Mouse (Mus musculus): ENCODE data around the gene Agap1.

DNA sequence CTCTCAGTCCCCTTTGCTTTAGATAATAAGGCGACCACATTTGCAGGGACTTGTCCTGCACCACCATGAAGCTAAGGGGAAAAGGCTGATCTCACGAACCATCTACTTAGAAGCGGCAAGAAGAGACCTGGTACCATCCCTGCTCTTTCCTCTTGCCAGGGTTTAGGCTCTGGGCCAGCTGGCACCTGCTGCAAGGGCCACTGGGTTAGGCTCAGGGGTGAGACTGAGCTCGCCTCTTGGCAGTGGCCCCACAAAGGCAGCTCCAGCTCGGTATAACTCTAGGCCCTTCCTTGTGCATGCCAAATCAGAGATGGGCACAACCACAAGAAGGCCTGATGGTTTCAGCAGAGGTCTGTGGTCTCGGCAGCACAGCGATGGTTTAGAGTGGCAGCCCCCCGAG lies 167.3 kb downstream of the Agap1 start:
- TF ChIP-seq POLR2A (IDR thresholded peaks at IDR 0.05; ENCODE audit: control insufficient read depth in 1 of 2, insufficient read depth in 1 of 2, low read depth in 1 of 2, low read length in 2 of 2, poor library complexity in 1 of 2): no peak
- no peak for TF ChIP-seq CTCF (IDR thresholded peaks at IDR 0.05 in 2 of 3, conservative IDR thresholded peaks at IDR 0.05 in 1 of 3; ENCODE audit: control insufficient read depth in 1 of 3, insufficient read depth in 1 of 3, low read depth in 2 of 3, low read length in 3 of 3, poor library complexity in 1 of 3, severe bottlenecking in 1 of 3)

All from MEL (cell line).